Mouse (Mus musculus): Measurements from ENCODE around the gene Npm1.

Gene Npm1

DNA sequence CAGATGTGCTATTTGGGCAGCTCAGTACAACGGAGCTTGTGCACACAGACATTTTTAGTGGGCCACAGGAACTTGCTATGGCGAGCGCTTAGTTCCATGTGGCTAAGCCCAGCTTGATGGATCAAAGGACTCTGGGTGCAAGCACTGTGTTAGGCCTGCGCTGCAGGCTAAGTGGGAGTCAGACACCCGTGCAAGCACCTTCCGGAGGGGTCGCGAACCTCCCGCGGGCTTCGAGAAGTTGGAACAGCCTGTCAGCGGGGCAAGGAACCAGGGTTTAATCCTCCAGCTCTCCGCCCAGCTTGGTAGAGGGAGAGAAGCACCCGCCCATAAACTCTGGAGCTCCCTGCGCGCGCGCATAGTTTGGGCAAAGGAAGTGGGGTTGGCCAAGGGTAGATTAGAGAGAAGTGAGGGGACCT, 17.7 kb upstream of the Npm1 start:
- peak; percentile 62 for DNase-seq (ENCODE audit: low read depth, low spot score)

DNA sequence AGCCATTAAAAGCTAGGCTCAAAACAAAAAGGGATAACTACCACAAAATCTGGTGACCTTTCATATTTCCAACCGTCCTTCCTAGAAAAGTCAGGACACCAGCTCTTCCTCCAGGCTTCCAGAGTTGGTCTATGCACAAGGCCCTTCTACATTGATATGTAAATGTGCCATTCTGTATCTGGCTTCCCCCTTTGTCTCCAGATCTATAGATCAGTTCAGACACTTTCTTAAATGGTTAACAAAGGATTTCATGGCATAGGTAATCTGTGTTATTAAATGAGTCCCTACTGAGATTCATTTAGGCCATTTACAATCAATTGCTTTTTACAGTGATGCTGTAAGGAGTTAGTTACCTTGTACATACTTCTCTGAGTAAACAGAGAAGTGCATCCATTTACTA, 16.8 kb upstream of the Npm1 start:
- DNase-seq (ENCODE audit: low read depth, low spot score), result peak; percentile 68

DNA sequence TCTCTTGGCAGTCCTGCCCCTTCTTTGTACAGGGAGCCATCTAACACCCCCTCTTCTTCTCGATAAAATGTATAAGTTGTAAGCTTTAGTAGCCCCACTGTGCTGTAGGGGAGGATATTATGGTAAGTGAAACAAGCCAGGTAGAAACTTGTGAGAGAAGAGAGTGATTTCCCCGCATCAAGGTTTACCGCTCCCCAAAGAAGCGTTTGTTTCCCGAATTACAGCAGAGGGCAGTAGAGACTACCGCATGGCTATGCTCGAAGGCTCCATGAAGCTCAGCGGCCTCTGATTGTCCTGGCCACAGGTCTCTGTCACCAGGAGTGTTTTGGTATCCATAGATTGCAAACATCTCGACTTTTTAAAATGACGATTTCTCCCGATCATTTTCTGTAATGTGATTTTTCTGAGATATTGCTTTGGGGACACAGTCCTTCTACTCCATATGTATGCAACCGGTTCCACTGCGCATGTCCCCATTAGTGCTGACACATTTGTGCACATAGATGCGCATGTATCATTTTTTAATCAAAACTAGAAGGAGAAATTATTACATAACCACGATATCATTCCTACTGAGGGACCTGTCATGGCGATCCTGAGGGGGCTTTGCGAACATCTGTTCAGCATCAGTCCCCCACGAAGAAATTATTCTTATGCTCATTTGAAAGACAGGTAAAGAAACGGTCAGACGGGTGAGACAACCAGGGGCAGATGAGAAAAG, 13.7 kb upstream of the Npm1 start:
- peak; percentile 76 for DNase-seq (ENCODE audit: low read depth, low spot score)

DNA sequence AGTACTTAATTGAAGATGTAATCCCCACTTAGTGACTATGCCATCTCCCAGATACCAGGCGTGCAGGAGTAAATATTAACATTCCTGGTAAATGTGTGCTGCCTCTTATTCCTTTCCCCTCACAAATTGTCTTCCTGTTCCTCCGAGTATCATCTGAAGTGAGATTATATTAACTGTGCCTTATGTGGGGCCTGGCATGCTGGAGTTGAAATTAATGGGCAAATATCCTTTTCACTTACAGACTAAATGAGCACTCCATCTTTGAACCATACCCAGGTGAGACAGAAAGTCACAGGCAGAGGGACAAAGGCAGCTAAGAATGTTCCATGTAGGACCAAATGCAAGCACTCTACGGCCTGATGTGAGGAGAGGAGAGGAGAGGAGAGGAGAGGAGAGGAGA, 12.8 kb upstream of the Npm1 start:
- no peak for DNase-seq (ENCODE audit: low read depth, low spot score)

DNA sequence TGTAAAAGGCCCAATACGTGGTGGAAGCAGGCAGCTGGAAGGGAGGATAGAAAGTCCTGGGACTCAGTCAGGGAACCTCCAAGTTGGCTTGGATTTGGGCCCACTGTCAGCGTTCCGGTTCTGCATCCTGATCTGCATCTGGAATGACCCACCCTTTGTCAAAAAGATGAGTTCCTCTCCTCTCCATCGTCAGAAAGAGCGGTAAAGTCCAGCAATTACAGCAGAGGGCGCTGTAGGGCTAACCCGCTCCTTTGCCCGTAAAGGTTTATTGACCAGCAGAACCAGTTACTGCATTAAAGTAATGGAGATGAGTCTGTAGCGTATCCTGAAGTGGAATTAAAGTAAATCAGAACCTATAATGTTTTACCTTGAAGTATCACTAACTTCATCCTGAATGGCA, 7.5 kb upstream of the Npm1 start:
- peak; percentile 81 for DNase-seq (ENCODE audit: low read depth, low spot score)

DNA sequence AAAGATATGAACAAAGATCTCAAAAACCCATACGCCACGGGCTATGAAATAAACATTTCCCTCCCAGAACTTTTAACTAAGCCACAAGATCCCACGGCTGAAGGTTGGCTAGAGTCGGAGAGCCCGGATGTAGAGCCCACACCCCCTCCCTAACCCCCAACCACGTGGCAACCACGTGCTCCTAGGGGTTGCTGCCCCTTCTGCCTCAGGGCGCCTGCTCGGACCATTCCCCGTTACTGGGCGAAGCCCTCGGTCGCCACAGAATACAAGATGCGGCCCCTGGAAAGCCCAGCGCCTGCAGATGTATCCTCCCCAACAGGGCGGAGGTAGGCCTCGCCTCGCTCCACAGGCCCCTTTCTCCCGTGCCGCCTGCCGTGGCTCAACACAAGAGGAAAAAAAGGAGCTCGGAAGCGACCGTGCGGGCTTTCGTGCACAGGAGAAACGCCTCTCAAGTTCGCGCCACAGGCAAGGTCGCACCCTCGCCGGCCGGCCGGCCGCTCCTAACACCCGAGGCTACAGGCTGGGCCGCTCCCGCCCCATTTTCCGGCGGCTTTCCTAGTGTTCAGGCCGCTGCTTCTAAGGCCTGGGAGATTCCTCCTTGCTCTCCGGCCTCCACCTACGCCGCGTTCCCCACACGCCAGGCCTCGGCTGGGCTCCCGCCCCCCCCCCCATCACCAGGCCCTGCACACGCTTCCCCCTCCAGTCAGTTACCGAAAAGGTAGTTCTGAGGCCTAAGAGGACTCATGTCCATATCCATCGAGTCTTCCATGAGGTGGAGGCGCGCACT, 602 bp downstream of the Npm1 start:
- DNase-seq (ENCODE audit: low read depth, low spot score), result peak; percentile 88

DNA sequence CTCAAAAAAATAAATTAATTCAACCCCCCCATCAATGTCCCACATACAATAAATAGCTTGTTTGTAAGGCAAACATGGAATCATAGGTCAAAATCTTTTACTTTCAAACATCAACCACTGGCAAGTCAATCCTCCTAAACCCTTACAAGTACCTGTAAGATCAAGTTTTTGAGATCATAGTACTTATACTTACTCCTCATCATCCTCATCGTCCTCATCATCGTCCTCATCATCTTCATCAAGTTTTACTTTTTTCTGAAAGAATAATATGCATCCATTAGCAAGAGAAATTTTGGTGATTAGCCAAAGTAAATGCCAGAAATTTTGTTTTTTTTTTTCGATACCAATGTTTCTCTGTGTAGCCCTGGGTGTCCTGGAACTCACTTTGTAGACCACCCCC, 3.3 kb downstream of the Npm1 start:
- DNase-seq (ENCODE audit: low read depth, low spot score), result no peak

DNA sequence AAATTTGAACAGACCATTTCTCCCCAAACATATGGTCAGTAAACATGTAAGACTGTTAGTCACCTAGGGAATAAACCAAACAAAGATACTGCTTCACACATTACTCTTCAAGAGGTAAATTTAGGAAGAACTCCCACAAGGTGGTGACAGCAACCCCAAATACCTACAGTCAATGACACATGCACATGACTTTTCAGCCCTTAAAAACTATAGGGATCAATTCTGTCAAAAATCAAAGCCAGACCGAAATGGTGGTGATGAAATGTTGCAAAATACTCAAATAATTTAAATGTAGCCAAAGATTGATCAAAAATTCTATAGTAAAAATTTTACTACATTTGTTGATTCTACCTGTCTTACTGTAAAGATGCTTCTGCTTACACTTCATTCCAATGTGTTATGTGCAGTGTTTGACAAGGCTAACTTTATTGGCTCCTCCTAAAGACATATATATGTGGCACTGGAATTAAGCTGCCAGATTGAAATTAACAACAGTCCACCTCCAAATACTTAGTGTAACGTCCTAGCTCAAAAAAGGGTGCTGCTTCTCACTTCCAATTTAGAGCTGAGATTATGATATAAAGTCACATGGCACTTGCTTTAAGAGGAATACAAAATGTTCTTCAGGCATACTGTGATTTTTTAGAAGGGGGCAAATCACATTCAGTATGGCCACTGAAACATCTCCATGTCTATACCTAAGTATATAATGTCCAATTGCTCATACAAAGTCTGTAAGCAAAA, 5.4 kb downstream of the Npm1 start:
- no peak for DNase-seq (ENCODE audit: low read depth, low spot score)

DNA sequence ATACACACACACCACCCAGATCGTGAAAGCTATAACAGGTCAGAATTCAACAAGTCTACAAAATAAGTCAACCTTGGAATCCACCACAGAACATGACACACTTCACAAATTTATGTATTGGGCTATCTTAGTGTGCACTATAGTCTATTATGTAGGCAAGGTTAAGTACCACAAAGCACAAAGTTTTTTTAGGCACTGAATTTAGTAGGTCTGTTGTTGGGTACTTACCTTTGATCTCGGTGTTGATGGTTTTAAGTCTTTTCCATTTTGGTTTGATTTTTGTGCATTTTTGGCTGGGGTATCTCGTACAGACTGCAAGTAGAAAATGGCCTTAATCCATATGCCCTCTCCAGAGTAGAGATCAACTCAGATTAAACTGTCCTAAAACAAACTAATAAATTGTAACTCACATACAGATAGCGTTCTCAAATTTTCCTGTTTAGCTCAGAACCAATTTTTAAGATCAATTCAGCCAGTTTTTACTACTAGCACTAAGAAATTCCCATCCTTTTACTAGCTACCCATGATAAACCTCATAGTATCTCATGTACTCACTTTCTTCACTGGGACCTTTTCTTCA, 6.5 kb downstream of the Npm1 start:
- DNase-seq (ENCODE audit: low read depth, low spot score), result no peak

DNA sequence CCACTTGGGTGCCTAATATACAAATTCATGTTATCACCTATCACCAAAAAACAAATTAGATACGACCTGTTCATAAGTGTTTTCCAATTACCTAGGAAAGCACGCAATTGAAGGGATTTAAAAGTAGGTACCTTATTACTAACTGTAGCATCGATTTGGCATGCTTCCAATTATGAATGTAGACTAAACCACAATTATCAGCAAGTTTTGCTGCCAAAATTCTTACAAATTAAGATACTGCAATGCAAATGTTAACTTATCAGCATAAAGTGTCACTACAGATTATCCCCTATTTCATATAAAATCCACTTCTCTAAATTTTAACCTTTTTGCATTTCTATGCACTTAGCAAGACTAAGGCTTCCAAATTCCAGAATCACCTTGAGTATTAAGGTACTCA, 8.5 kb downstream of the Npm1 start:
- DNase-seq (ENCODE audit: low read depth, low spot score), result no peak

DNA sequence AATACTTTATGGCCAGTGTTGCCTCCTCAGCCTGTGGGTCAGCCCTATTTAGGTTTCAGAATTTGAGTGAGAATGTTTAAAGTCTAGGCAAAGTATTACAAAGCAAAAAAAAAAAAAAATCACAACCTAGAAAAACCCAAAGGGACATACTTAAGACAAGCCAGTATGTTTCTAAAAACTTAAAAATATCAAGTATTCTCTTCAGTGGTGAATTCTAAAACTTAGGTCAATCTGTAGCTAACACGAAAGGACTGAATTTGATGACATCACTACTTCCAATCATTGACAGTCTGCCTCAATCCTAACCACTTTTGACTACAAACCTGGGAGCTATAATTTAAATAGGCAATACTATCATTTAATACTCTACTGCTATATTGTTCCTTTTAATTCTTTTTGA, 10.0 kb downstream of the Npm1 start:
- no peak for DNase-seq (ENCODE audit: low read depth, low spot score)

DNA sequence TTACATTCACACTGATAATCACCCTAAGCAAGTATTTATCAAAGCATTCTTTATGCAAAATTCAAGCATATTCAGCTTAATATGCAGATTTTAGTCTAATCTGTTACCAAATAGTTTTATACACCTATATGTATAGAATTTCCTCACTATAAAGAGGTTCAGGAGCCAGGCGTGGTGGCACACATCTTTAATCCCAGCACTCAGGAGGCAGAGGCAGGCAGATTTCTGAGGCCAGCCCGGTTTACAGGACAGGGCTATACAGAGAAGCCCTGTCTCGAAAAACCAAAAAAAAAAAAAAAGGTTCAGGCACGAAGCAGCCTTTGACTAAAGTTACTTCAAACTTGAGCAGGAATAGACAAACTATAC, 11.2 kb downstream of the Npm1 start:
- no peak for DNase-seq (ENCODE audit: low read depth, low spot score)

DNA sequence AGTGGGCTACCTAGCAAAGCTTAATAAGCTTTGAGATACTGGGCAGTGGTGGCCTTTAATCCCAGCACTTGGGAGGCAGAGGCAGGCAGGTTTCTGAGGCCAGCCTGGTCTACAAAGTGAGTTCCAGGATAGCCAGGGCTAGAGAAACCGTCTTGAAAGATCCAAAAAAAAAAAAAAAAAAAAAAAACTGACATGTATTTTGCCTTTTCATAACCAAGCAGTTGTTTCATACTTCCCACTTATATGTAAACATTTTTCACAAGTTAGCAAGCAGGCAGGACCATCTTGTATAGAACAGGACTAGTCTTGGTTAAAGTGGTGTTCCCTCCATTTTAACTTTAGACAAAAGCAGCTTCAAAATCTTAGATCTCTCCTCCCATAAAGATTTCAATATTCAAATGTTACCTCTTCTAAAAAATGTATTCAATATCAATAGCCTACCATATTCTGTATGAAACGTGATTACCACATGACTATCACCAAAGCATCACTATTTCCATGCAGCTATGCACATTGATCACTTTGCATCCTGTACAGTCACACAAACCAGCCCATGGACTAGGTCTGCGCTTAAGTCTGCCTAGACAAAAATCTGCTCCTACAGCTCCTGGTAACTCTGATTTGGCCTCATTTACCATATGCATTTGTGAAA, 11.8 kb downstream of the Npm1 start:
- no peak for DNase-seq (ENCODE audit: low read depth, low spot score)

DNA sequence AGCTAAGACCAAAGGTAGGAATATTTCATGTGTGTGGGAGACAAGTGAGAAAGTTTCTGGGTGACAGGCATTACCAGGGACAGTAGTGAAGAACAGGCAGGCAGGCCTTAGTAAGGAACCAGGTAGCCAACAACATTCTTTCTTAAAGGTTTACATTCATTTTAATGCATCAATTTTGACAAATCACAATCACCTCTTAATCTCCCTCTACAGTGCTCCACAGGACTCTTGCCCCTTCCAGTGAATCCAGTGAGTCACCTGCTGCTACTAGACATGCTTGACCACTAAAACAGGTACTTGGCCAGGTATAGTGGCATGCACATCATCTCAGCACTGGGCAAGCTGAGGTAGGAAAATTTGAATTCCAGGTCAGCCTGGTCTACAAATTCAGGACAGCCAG, 12.6 kb downstream of the Npm1 start:
- DNase-seq (ENCODE audit: low read depth, low spot score), result no peak

DNA sequence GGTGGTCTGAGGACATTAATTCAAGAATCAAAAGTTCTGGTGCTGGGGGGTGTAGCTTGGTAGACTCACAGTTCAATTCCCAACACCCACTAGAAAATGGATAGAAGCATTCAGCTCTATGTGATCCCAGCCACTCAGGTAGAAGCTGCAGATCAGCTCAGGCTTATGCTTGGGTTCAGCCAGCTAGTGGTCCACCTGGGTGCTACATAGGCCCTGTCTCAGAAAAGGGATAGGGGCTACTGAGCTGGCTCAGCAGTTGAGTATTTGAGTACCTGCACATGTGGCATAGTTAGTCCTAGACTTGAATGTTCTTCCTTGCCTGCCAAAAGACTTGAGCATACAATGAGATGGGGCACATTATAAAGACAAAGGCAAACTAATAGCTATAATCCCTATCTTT, 13.6 kb downstream of the Npm1 start:
- DNase-seq (ENCODE audit: low read depth, low spot score), result peak; percentile 74

DNA sequence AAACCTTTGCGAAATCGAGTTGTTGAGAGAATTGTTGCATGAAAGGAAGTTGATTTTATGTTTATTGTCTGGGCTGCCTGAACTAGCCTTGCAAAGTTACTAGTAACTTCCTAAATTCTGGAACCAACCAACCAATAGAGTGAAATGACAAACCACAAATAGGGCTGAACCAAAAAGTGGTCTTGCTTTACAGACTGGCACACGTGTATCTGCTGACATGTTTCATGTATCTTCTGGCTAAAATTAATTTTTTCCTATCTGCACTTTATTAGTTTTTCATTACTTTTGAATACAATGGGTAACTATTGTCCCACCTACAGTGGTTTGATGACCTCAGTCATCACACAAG, 13.9 kb downstream of the Npm1 start:
- no peak for DNase-seq (ENCODE audit: low read depth, low spot score)

DNA sequence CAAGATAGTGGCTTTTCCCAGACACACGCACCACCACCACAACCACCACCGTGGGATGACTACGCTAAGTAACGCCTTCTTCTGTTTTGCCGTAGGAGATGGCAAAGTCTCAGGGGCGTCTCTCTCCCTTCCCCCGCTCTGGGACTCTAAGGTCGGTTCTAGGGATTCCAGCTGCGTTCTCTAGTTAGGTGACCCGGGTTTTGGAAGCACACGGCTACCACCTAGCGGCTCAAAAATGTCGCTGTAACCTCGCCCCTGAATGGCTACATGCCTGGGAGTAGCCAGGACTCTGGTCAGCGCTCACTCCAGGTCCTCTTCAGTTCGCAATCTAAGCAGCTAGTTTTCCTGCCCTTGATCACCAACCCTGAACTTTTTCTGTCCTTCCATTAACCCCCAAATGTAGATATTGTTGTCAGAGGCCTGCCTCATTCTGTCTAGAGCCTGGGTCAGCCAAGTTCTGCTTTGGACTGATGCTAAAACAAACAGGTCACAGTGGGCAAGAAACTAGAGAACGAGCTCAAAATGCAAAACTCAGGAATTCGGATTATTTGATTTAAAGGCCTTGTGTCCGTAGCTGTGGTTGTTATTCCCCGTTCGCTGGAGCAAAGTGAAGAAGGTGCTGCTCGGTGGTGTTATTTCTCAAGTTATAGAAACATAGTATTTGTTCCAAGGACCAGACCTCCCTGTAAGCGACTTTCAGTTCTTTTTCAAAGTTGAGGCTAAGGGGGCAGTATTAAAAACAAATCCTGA, 14.5 kb downstream of the Npm1 start:
- peak; percentile 94 for DNase-seq (ENCODE audit: low read depth, low spot score)

DNA sequence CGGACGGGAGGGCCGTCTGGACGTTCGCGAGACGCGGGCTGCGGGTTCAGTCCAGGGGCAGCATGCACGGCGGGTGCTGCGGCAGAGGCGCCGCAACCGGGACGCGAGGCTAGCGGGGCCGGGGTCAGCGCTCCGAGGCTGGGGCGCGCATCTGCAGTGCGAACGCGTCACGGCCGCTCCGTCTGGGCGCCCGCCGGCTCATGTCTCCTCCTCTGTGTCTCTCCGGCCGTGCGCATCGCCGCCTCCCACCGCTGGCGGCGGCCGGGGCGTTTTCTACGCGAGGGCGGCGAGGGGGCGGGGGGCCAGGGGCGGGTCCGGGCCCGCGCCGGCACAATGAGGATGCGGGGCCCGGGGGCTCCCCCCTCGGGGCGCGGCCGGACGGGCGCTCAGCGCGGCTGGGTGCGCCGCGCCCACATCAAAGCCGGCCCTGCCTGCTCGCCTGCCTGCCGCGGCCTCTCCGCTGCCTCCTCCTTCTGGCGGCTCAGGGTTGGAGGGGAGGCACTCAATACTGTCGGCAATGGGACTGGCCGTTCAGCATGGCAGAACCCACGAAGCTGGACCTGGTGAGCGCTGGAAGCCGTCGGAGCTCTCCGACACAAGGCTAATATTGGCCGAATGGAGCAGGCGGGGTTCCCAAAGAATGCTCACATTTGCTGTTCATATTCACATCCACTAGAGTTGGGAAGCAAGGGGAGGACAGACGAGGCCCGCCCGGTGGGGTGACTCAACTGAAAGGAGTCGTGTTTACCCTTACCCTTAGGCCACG, 15.3 kb downstream of the Npm1 start:
- peak; percentile 59 for DNase-seq (ENCODE audit: low read depth, low spot score)

DNA sequence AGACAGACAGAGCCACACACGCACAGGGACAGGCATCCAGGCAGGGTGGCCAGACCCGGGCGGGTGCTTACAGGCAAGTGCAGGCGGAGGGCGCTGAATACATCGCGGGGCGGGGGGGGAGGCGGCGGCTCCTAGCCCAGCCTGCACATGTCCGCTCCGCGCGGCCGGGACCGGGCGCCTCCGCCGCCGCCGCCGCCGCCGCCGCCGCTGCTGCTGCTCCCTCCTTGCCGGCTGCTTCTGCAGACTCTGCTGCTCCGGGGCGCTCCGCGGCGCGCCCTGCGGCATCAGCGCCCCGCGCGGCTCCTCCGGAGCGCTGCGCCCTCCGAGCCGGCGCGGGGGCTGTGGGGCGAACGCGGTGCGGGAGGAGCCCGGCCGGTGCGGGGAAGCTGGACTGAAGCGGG, 15.8 kb downstream of the Npm1 start, which contains the start of gene Fgf18:
Fgf18 (minus strand) TSS at position 230 of the 401 bp plus-strand sequence.
- no peak for DNase-seq (ENCODE audit: low read depth, low spot score)

DNA sequence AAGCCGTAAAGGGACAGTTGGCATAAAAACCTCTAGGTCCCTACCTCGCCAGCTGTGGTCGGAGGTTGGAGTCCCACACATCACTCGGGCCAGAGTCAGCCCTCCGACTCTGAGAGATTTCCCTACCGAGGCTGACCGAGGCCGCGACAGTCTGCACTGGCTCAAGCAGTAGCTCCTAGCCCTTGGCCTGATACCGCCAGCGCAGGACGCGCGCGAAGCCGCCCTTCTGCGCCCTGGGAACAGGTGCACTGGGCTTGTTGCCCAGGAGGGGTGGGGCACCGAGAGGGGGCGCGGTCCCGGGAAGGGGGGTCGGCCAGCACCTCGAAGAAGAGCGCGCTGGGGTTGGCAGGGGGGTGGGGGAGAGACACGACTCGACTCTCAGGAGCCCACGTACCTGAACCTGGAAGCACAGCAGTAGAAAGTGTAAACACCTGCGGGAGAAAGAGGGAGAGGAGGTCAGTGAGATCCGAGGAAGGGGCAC, 16.3 kb downstream of the Npm1 start:
- no peak for DNase-seq (ENCODE audit: low read depth, low spot score)

All from ES-CJ7 (cell line).